Mouse (Mus musculus): ENCODE measurements around the gene Ddx25. TPM values are rescaled to one million over a fixed set of nuclear protein-coding genes. Genes with fewer than 3 reads are reported as not detected.

Gene Ddx25
- polyA plus RNA-seq, 1 experiment from 2014 or later: 2.4 TPM

GRCm38 (mm10) chr9:35516182-35516581, 42.1 kb downstream of the Ddx25 start:
- Histone ChIP-seq H3K4me1 (peaks cover 10% of the 10 kb centered on the region), H3K4me2 (no peak overlapping the region), H3K9me3 (no peaks in the 10 kb centered on the region), H3K4me3 (no peak overlapping the region), H3K27me3 (no peaks in the 10 kb centered on the region), H3K36me3 (no peaks in the 10 kb centered on the region), H3K27ac (no peak overlapping the region), H3K9ac (no peak overlapping the region)
- ATAC-seq (ENCODE audit: insufficient number of reproducible peaks, low FRiP score, low TSS enrichment, low read depth): no peak
- 80% methylated on average over 5 of the region's 5 CpGs for WGBS

GRCm38 (mm10) chr9:35513900-35514299, 44.4 kb downstream of the Ddx25 start:
- Histone ChIP-seq H3K4me3 (no peak overlapping the region), H3K4me1 (peaks cover 22% of the 10 kb centered on the region), H3K27me3 (no peaks in the 10 kb centered on the region), H3K27ac (no peak overlapping the region), H3K9ac (no peak overlapping the region), H3K4me2 (no peak overlapping the region), H3K9me3 (no peaks in the 10 kb centered on the region), H3K36me3 (no peaks in the 10 kb centered on the region)
- no peak for ATAC-seq (ENCODE audit: insufficient number of reproducible peaks, low FRiP score, low TSS enrichment, low read depth)
- WGBS: 86% methylated on average over 4 of the region's 4 CpGs

DNA sequence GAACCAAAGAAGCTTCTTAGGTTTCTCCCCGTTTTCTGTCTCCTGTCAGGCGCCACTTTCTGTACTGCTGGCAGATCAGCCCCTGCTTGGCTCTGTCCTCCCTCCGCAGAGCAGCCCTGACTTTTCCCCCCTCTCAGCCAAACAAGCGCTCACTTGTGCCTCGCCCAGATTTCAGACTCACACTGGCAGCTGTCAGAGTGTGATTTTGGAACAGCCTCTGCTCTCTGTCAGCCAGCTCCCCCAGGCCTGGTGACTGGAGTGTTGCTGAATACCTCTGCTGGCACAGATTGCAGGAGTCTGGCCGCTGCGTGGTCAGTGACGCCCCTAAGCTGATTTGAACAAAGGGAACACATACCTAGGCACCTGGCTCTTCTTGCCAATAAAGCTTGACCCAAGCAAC, 50.1 kb downstream of the Ddx25 start:
- 20% methylated on average over 8 of the region's 8 CpGs for WGBS
- H3K4me2 ChIP-seq: no peak overlapping the region
- H3K4me1 ChIP-seq: peaks cover 45% of the 10 kb centered on the region
- H3K36me3 ChIP-seq: peaks cover 23% of the 10 kb centered on the region; the same call in 1 of the 2 replicates
- no peaks in the 10 kb centered on the region for H3K9me3 ChIP-seq
- no peak overlapping the region for H3K4me3 ChIP-seq
- no peaks in the 10 kb centered on the region for H3K27me3 ChIP-seq
- peak; percentile 84 for ATAC-seq (ENCODE audit: insufficient number of reproducible peaks, low FRiP score, low TSS enrichment, low read depth)
- H3K27ac ChIP-seq: peak overlapping the region; percentile 88
- no peak overlapping the region for H3K9ac ChIP-seq

DNA sequence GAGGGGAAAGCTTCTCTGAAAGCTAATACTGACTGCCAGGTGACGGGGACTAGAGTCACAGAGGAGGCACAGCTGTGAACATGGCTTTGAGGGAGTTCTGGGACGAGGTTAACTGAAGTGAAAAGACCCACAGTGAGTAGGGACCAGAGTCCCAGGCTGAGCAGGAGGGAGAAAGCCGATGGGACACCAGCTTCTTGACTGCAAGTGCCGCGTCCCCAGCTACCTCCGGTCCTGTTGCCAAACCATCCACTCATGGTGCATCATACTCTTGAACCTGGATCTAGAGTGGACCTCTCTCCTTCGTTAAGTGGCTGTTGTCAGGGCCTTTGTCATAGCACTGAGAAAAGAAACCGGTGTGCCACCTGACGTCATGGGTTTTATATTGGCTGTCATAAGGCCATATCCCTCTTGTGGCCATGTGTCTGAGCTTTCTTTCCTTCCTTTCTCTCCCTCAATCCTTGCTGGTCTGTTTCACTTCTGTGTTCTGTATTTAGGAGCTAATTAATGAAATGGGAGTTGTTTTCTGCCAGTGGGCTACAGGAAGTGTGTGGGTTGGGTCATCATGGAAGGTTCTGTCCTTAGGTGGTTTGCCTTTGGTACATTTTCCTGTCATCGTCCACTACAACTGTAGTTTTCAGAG, 55.8 kb downstream of the Ddx25 start:
- H3K27ac ChIP-seq: peak overlapping the region; percentile 48; the same call in 1 of the 2 replicates
- H3K4me3 ChIP-seq: no peak overlapping the region
- no peaks in the 10 kb centered on the region for H3K27me3 ChIP-seq
- 86% methylated on average over 10 of the region's 10 CpGs for WGBS
- no peak overlapping the region for H3K4me2 ChIP-seq
- no peaks in the 10 kb centered on the region for H3K9me3 ChIP-seq
- ATAC-seq (ENCODE audit: insufficient number of reproducible peaks, low FRiP score, low TSS enrichment, low read depth): no peak
- peaks cover 9% of the 10 kb centered on the region for H3K4me1 ChIP-seq
- peaks cover 57% of the 10 kb centered on the region for H3K36me3 ChIP-seq
- no peak overlapping the region for H3K9ac ChIP-seq

DNA sequence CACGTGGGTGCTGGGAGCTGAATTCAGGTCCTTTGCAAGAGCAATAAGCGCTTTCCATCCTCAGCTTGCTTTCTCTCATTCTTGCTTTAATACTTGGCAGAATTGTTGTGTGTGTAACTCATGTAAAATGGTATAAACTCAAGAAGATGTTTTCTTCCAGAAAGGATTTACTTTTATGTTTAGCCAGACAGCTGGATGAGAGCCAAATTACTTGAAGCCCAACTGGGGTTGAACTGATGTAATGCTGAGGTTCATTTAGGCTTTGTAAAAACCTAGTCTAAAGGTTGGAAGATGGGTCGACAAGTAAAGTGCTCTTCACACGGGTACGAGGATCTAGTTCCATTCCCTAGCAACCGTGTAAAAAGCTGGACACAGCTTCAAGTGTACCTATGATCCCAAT, 58.4 kb downstream of the Ddx25 start:
- peaks cover 58% of the 10 kb centered on the region for H3K36me3 ChIP-seq
- H3K27ac ChIP-seq: no peak overlapping the region
- 81% methylated on average over 6 of the region's 6 CpGs for WGBS
- no peak overlapping the region for H3K4me2 ChIP-seq
- H3K27me3 ChIP-seq: no peaks in the 10 kb centered on the region
- no peak for ATAC-seq (ENCODE audit: insufficient number of reproducible peaks, low FRiP score, low TSS enrichment, low read depth)
- no peaks in the 10 kb centered on the region for H3K9me3 ChIP-seq
- no peak overlapping the region for H3K9ac ChIP-seq
- H3K4me1 ChIP-seq: peaks cover 14% of the 10 kb centered on the region; the same call in 1 of the 2 replicates
- H3K4me3 ChIP-seq: no peak overlapping the region

DNA sequence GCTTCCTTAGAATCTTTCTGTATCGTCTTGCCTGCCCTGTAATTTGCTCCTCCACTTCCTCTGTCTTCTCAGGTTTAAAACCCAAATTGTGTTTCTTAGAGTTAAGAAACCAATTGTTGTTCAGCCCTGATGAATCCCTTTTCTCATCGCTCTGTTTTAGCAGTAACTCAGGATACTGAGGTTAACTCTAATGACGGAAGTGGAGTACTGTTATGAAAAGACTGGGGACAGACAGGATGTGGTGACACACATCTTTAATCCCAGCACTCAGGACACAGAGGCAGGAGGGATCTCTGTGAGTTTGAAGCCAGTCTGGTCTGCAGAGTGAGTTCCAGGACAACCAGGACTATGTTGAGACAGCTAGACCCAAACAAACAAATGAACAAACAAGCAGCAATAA, 62.9 kb downstream of the Ddx25 start:
- Histone ChIP-seq H3K27me3 (no peaks in the 10 kb centered on the region), H3K4me3 (no peak overlapping the region), H3K9ac (no peak overlapping the region), H3K4me2 (no peak overlapping the region), H3K4me1 (peaks cover 21% of the 10 kb centered on the region), H3K27ac (peak overlapping the region; percentile 47; the same call in 1 of the 2 replicates), H3K9me3 (no peaks in the 10 kb centered on the region), H3K36me3 (peaks cover 44% of the 10 kb centered on the region)
- no peak for ATAC-seq (ENCODE audit: insufficient number of reproducible peaks, low FRiP score, low TSS enrichment, low read depth)
- 63% methylated on average over 3 of the region's 3 CpGs for WGBS

DNA sequence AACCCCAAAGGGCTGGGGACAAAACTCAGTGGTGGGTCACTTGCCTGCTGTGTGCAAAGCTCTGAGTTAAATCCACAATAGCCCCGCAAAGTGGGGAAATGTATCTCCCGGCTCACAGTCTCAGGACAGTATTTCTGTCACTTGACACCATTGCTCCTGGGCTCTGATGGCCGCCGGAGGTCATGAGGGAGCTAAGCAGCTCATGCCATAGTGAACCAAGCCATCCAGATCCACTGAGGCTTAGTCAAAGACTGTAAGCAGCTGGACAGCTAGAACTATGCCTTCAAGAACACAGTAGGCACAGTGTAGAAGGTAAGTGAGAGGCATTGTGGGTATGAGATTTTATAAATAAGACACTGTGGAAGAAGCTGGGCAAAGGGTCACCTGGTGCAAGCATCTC, 63.4 kb downstream of the Ddx25 start:
- Histone ChIP-seq H3K9ac (no peak overlapping the region), H3K4me2 (no peak overlapping the region), H3K27me3 (no peaks in the 10 kb centered on the region), H3K36me3 (peaks cover 43% of the 10 kb centered on the region), H3K27ac (0 out of 2 replicates have a peak overlapping the region, but pooled peaks have one; percentile 24), H3K9me3 (no peaks in the 10 kb centered on the region), H3K4me3 (no peak overlapping the region), H3K4me1 (peaks cover 21% of the 10 kb centered on the region)
- ATAC-seq (ENCODE audit: insufficient number of reproducible peaks, low FRiP score, low TSS enrichment, low read depth): no peak
- WGBS: 46% methylated on average over 4 of the region's 4 CpGs

GRCm38 (mm10) chr9:35493733-35494092, 64.6 kb downstream of the Ddx25 start:
- no peak for ATAC-seq (ENCODE audit: insufficient number of reproducible peaks, low FRiP score, low TSS enrichment, low read depth)
- Histone ChIP-seq H3K36me3 (peaks cover 49% of the 10 kb centered on the region), H3K27me3 (no peaks in the 10 kb centered on the region), H3K9me3 (no peaks in the 10 kb centered on the region), H3K4me3 (no peak overlapping the region), H3K27ac (no peak overlapping the region), H3K4me2 (no peak overlapping the region), H3K4me1 (peaks cover 28% of the 10 kb centered on the region), H3K9ac (no peak overlapping the region)
- 30% methylated on average over 4 of the region's 4 CpGs for WGBS

DNA sequence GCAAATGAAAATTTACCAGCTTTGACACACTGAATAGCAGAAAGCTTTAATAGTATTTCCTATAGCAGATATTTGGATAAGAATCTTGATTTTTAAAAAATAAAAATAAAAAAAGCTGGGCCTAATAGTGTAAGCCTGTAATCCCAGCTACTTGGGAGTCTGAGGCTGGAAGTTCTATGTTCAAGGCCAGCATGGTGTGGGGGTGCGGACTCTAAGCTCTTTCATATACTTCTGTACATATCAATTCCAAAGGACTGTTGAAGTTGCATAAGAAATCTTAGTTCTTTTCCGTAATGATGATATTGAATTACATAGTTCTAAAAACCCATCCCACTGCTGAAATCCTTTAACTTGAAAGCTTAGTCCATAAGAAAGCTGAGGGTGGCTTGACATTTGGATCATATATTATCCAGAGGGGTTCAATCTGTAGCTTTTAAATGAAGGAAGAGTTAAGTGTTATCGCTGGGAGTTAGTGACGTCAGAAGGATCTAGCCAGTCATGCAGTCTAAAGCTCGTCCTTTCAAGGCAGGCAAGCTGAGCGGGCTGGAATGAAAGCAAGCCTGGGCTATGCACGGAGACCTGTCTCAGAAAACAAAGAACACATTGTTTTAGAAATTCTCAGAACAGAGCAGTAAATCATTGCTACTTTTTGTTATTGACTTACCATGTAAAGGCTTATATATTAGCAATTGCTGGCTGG, 65.1 kb downstream of the Ddx25 start:
- H3K36me3 ChIP-seq: peaks cover 49% of the 10 kb centered on the region
- ATAC-seq (ENCODE audit: insufficient number of reproducible peaks, low FRiP score, low TSS enrichment, low read depth): no peak

DNA sequence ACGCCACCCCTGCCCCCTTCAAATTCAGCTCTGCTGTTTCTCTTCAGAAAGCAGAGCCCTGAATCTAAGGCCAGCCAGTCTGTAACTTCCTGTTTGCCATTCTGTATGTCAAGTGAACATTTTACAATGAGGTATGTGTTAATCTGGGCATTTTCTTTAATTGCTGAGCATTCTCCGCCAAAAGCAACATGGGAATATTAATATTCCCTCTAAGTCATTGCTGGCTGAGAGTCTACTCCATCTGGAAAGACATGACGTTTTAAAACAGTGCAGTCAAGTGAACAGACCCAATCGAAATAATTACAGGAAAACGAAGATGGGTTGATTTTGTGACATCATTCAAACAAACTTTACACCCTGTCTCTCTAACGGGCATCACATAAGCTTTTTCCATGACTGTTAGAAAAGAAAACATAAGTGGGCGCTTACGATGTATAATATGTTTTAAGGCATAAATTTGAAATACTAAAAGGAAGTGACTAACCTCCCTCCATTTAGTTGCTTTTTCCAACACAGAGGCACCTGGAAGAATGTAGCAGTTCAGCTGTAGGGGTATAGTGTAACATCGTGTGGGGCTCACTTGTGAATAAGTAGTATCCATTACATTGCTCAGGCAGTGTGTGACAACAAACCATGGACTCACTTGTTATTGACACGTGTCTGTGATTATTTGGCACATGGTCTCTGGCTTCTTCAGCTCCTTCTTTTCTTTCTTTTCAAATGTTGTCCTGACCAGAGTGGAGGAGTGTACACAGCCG, 67.0 kb downstream of the Ddx25 start:
- Histone ChIP-seq H3K27ac (peak overlapping the region; percentile 61), H3K4me1 (peaks cover 26% of the 10 kb centered on the region), H3K27me3 (no peaks in the 10 kb centered on the region), H3K9me3 (no peaks in the 10 kb centered on the region), H3K9ac (no peak overlapping the region), H3K4me3 (no peak overlapping the region), H3K36me3 (peaks cover 58% of the 10 kb centered on the region), H3K4me2 (no peak overlapping the region)
- WGBS: 63% methylated on average over 11 of the region's 11 CpGs
- ATAC-seq (ENCODE audit: insufficient number of reproducible peaks, low FRiP score, low TSS enrichment, low read depth): peak; percentile 74

More for the DNA sequence above, 65.1 kb downstream of the Ddx25 start:
- Histone ChIP-seq H3K9me3 (no peaks in the 10 kb centered on the region), H3K9ac (no peak overlapping the region), H3K27ac (peak overlapping the region; percentile 3; the same call in 1 of the 2 replicates), H3K4me2 (no peak overlapping the region), H3K4me3 (no peak overlapping the region), H3K4me1 (peaks cover 28% of the 10 kb centered on the region), H3K27me3 (no peaks in the 10 kb centered on the region)
- WGBS: 45% methylated on average over 7 of the region's 7 CpGs

- 77% methylated on average over 4 of the region's 4 CpGs for WGBS
- Histone ChIP-seq H3K4me3 (no peak overlapping the region), H3K4me1 (peaks cover 20% of the 10 kb centered on the region), H3K9ac (no peak overlapping the region), H3K27ac (peak overlapping the region; percentile 62; the same call in 1 of the 2 replicates), H3K27me3 (no peaks in the 10 kb centered on the region), H3K36me3 (peaks cover 68% of the 10 kb centered on the region), H3K9me3 (no peaks in the 10 kb centered on the region), H3K4me2 (no peak overlapping the region)
- ATAC-seq (ENCODE audit: insufficient number of reproducible peaks, low FRiP score, low TSS enrichment, low read depth): no peak
These were observed 69.8 kb downstream of the Ddx25 start for GRCm38 (mm10) chr9:35488496-35488895.
